Mouse (Mus musculus) right cerebral cortex, postnatal 10 days (tissue): ENCODE measurements at regions not wholly inside any gene's neighbourhood (a gene's known extent, or its start where the extent isn't known, plus 50 kb on each side); places are given as distances from the start of the nearest gene placed in this dataset.

ENCODE experiments used
- DNase-seq, 2 experiments: peaks; one replicate each; pipeline ENCODE4 v3.0.0; 2021; ENCODE audit warnings: low spot score in 2 of 2

DNA sequence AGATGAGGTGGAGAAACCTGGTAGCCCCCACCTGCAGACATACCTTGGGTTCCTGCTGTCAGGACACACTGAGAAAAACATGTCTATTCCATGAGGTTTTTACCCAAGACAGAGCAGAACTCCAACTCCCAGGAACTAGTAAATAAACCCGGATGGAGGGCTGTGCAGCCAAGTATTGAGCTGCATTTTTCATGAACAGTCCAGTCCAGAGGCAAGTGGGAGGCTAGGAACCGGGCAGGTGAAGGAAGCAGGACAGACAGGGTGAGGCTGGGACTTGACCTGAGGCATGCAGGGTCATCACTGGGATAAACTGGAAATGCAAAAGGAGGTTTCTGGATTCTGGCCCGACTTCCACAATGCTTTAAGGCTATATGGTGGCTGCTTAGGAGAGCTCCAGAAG lies 114.8 kb upstream of the Lrig1 start:
- no peak for DNase-seq

DNA sequence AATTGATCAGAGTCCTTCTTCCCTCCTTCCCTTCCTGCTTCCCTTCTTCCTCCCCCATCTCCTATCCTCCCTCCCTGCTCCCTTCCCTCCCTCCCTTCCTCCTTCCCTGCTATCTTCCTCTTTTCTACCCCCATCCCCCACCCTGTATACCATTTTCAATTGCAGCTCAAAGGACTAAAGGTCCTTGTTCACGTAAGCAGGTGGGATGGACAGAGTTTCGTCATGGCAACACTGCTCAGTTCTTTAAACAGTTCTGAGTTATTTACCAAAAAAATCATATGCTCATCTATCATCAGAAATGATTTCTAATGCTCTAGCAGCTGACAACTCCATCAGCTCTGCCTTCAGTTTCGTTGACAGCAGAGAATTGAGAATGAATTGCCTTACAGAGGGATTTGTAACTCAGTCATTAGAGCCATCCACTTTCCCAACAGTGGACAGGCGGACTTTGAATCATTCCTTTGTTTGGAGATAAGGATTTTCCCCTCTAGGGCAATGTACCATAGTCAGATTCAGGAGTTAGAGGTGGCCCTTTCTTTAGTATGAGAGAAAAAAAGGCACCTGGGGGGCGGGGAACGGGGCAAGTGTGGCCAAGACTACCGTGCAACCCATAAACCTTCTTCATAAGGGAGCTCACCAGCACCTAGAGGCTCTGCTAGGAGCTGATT lies 113.7 kb upstream of the Lrig1 start:
- DNase-seq = no peak

DNA sequence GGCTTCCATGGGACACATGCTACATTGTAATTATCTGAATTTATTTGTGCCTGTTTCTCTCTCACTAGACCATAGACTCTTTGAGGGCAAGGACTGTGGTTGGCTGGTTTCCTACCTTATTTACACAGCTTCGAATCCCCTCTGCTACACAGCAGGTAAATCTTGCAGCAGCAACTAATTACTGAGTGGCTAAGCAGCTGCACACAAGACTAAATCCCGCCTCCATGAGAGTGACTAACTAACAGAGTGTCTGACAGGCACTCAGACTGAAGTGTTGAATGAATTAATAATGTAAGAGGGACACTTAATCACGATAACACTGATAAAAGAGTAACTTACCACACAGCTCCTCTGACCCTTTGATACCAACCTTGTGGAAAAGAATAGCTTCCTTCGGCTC lies 111.9 kb upstream of the Lrig1 start:
- no peak for DNase-seq

DNA sequence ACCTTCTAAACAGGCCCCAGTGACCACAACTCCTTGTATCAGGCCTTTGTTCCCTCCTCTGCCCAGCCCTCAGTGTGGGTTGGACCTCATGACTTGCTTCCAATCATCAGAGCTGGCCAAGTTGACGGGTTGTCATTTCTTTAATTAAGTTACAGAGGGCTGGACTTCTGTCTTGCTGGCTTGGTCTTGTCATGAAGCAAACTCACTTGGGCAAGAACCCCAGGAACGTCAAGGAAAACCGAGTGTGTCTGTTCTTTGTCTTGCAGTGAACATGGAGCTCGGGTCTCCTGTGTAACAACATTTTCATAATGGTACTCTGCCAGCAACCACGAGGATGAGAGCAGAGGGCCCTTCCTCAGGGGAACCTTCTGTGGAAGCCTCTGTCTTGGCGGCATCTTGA lies 107.3 kb upstream of the Lrig1 start:
- no peak for DNase-seq

DNA sequence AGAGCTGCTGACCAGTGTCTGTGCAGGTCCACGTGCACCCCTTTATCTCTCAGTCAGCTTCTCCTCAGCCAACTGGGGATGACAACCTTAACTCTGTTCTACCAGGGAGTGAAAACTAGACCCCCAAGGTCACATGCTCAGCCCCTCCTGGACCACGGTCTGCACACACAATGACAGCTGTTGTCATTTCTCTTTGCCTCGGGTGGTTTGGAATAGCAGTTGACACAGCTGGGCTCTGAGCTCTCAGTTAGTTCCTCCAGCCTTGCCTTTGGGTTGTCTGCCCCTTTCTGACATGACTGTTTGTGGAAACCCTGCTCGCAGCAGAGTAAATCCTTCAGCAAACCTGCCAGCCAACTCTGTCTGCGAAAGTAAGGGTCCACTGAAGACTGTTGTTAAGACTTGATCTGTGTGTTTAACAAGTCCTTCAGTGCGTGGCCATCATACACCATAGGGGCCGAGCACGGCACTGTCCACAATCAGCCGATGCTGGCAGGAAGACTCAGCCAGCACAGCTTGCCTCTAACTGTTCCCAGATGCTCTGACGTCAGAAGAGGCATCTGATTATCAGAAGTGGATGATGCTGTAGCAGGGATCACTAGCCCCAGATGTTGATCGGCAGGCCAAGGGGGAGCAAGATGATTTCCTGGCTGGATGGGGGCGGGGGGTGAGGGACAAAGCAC lies 106.7 kb upstream of the Lrig1 start:
- DNase-seq = no peak

DNA sequence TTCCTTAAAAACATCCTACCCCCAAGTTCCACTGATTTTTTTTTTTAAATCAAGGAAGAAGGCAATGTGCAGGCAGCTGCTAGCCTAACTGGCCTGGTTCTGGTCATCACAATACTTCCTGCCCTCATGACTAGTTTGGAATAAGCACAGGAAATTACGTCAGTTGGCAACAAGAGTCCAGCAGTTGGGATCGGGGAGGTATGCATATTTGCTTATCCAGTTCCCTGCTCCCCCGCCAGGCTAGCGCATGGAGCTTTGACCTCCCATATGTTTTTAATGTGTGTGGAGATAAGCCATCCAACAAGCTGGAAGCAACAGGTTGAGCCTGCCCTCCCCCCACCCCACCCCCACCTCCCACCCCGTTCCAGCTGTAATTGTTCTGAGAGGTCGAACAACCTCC lies 105.7 kb upstream of the Lrig1 start:
- no peak for DNase-seq

DNA sequence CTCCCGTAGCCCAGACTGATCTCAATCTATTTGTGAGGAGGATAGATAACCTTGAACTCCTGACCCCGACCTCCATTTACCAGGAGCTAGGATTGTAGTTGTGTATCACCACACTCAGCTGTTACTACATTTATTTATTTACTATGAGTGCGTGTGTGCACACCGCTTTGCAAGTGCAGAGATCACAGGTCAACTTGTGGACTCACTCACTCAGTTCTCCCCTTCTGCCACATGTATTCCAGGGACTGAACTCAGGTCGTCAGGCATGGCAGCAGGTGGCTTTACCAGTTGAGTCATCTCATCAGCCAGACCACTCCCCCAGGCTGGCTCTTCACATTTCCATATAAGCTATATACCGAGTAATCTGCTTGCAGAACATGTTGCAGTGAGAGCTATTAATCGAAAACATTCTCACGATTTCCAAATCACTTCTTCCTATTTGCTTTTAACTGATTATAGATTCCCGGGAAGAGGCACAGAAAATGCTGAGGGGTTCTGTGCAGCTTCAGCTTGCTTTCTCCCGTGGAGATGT lies 104.4 kb upstream of the Lrig1 start:
- no peak for DNase-seq

DNA sequence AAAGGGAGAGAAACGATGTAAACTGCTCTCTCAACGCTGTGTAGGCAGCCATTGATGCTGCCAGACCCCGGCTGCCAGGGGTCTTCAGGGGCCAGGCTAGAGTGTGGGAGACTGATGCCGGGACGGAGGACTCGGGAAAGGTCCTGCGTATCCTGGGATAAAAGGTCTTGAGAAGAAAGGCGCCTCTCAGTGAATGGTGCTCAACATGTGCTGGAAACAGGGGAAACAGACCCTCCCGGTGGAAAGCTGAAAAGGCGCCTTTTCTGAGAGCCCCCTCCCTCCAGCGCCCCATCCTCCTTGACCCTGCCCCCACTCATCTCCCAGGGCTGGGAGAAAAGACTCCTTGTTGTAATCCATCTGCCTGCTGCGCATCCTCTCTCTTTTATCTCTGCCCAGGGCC lies 101.1 kb upstream of the Lrig1 start:
- DNase-seq = peak; percentile 36 to 43

DNA sequence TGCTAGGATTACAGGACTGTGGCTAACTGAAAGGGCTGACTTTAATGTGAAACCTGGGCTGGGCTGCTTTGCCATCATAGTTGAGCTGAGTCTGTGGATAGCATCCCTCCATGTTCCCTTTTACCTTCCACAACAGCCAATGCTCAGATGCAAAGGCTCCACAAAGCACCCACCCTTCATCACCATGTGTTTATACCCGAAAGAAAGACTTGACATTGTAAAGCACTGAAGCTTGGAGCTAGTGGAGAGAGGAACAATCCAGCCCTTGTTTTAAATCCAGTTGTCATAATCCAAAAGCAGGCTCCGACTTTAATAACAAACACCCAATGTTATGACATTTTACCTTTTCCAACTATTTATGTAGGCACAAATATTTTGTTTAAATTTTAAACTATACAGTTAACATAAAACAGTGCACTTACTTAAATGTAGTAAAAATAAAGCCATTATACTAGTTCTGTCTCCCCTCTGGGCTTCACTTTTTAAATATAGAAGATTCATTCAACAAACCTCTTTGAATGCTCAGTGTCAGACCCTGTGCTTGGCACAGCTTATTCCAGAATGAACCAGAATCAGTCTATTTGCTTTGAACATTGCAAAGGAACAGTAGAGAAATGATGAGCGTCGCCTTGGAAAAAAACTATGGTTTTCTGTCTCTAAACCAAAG lies 98.7 kb upstream of the Lrig1 start:
- DNase-seq = no peak

DNA sequence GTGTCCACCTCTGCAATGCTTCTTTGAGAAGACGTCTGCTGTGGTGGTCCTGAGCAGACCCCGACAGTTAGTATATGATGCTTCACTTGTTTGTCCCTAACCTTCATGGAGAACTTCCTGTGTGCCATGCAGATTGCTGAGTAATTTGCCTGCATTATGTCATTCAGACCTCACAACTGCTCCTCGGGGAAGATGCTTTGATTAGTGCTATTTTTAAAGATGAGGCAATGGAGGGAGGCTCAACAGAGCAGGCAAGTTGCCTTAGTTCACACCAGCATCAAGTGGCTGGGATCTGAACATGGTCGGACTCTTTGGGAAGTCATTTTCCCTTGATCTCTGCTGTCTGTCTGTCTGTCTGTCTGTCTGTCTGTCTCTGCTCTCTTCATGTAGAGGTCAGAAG lies 95.5 kb upstream of the Lrig1 start:
- DNase-seq = no peak

DNA sequence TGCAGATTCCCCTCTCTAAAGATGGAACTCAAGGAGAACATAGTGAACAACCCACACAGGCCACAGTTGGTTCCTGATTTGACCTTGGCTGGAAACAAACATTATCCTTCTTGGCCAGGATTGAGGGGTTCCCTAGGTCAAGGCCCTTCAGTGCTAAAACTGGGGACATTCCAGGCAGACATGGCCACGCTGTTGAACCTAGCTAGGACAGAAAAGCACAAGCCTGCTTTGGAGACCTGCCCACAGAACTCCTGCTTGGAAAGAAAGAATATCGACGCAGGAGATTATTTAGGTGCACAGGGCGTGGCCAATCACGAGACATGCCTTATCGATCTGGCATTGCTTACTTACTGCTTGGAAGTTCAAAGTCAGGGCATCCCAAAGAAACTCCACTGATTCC lies 93.6 kb upstream of the Lrig1 start:
- no peak for DNase-seq

DNA sequence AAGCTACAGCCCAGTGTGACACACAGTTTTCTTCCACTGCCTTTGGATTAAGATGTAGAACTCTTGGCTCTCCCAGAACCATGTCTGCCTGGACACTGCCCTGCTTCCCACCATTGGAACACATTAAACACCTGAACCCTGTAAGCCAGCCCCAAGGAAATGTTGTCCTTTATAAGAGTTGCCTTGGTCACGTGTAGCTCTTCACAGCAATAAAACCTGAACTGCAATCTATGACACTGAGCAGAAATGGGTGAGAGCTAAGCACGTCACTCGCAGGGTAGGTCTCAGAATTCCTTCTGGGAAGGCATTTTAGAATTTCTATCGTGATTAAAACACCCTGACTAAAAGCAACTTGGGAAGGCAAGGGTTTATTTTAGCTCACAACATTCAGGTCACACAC lies 92.4 kb upstream of the Lrig1 start:
- DNase-seq = no peak

DNA sequence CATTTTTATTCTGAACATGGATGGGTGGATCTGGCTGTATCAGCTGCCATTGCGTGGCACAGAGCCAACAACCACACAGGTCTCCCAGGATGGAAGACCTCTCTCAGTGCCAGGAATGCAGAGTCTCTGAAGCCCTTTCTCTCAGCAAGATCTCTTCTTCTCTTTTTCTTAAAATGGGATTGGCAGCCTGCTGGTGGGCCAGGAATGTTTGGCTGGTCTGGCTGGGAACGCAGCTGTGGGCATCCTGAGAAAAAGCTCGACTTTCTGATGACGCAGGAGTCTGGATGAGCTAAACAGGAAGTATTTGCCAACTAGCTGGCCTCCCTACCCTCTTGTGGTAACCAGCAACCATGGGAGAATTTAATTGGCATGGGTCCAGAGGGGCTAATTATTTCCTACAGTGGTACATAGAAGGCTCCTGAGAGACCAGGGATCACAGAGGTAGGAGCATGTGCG lies 89.4 kb upstream of the Lrig1 start:
- DNase-seq = peak; percentile 46 to 58

DNA sequence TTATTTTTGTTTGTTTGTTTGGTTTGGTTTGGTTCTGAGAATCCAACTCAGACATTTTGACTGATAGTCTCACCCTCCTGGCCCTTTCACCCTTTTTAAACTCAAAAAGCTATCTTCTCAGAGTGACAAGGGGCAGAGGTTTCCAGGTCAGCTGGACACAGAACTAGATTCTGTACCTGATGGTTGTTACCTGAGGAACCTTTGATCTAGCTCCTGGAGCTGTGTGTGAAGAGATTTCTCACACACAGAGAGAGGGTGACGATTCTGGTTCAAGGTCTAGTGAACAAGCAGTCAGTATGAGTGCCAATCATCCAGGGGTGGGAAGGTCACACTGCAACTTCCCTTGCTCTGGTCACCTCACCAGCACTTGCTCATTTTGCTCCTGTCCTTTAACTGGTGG lies 83.5 kb upstream of the Lrig1 start:
- no peak for DNase-seq

DNA sequence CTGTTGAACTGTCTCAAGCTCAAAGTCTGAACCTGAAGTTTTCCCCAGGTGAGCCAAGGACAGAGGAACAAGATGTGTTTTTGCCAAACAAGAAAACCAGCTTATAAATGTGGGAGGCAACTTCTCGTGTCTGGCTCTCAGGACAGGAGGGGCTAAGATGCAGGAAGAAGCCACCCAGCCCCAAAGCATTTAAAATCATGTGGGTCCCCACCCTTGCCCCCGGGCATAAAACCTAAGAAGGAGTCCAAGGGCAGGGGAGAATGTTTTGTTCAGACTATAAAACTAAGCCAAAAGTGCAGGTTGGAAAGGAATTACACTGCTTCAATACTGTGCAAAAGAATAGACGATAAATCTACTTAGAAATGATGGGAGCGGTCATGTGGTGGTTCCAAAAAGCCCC lies 80.7 kb upstream of the Lrig1 start:
- no peak for DNase-seq

DNA sequence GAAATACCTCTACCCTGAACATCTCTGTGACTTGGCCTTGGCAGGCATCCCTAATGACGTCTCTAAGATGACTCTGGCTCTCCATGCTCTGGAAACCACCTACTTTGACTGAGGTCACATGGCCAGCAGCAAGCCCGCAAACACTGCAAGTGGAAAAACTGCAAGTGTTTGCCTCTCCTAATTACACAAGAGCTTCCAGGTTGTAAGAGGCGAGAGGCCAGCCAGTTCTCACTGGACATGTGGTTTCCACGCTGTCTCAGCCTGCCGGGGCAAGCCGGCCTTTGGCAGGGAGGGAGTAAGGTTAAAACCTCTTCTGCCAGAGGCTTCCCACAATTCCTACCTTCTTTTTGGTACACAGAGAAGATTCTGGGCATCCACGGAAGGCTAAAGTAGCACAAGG lies 79.9 kb upstream of the Lrig1 start:
- DNase-seq = no peak

DNA sequence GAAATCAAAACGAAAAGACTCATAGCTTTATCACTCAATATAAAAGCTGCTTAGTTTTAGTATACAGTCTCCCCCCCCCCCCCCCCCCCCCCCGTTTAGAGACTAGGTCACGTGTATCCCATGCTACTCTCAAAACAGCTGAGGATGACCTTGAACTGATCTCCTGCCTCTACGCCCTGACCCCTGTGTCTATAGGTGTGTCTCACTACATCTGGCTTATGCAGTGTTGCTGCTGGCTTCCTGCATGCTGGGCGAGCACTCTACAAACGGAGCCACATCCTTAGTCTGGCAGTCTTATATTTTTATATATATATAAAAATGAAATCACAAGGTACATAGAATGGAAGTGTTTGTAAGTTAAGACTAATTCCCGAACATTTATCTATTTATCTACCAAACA lies 79.3 kb upstream of the Lrig1 start:
- DNase-seq = no peak

DNA sequence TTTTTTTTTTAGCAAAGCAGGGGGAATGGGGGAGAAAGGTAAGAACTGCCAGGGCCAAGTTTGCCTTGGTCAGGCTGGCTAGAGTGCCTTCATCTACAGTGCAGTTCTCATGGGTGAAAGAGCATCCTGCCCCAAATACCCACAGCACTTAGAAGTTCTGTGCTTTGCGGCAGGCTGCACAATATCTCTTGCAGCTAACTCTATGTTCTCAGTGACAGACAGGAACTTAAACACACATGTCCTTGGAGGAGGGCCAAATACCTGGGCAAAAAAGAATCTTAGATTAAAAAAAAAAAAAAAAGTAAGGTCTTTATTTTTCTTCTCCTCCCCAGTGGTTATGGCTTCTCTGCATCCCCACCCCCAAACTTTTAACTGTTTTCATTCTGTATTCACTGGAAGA lies 78.8 kb upstream of the Lrig1 start:
- no peak for DNase-seq

DNA sequence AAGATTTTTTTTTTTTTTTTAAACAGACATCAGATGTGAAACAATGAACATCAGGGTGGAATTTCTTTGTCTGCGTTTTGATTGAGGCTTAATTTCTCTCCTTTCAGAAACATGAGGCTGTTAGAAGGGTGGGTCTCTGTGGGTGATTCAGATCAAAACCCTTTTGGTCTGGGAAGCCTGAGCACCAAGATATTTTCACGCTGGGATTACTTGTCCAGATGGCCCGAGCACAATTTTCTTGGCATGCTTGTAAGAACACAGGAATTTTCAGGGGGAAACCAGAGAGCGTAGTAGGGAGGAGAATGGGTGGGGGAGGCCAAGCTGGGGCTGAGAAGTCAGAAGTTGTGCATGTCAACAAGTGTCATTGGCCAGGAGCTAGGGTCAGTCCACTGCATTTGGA lies 76.6 kb upstream of the Lrig1 start:
- DNase-seq = no peak

DNA sequence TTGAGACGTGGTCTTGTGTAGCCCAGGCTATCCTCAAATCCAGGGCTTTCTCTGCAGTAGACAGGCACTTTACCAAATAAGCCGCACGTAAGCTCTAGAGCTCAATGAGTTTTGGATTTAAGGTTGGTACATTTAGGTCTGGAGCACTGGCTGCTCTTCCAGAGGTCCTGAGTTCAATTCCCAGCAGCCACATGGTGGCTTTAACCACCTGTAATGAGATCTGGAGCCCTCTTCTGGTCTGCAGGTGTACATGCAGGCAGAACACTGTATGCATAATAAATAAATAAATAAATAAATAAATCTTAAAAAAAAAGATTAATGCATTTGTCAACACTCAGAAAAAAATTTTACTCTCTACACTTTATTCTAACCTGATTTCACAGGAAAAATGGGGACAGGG lies 74.9 kb upstream of the Lrig1 start:
- DNase-seq = no peak

DNA sequence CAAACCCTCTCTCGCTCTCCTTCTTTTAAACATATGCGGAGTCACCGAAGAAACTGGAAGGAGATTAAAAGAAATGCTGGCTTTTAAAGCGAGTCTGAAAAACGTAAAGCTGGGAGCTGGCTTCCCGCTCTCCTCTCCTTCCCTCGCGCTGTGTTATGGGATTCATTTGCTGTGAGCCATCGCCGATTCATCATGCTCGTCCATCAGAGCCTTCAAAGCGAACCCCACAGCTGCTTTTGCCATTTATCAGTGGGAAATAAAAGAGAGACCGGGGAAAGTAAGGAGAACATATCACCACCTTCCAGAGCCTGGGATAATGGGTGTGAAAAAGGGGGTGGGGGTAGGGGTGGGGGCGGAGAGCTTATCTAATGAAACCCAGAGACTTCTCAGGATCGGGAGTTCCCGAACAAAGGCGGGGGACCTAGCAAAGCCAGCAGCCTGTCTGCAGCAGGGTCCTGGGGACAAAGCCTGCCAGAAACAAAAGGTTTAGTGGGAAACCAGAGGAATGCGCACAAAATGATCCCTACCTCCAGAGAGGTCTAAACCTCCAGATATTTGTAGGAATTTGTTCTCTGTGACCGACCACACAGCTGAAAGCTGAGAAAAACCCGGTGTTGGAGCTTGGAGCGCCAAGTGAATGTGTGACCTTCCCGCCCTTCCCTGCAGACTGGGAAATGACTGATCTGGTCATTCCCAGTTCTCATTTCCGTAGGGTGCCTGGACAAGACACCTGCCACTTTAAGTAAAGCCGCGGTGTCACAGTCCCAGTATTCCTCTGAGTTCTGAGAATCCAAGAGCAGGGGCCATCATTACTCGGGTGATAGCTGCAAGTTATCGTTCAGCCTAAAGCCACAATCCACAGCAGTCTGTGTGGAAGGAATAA lies 73.9 kb upstream of the Lrig1 start:
- DNase-seq = peak in 1 of 2 experiments; percentile 27
